In the genomic region with DNA sequence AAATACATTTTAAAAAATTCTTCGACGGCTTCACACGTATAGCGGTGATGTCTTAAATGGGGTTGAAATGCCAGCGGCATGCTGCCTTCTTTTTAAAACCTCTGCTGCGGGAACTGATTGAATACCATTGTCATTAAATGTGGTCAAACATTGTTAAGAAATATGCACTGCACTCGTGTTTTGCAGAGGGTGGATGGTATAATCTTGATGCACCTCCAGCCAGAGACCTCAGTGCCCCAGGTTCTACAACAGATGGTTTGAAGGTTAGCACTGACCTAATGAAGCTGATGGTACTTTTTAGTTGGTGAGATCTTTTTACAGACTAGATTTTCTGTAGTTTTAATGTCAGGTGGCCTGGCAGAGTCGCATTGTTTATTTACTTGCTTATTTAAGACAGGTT, we compare ENCODE assay signal across 8 mouse cellular contexts. TPM values are rescaled to one million over a fixed set of nuclear protein-coding genes. Genes with fewer than 3 reads are reported as not detected.
DNase-seq lines count a peak whose midpoint lies in the region; ATAC-seq and TF ChIP-seq lines count a peak whose summit lies in the region.

No protein-coding gene starts in this region.

- no peak for ATAC-seq in hindbrain, embryonic 14.5 days (ENCODE audit: low FRiP score)
- ATAC-seq in midbrain, embryonic 14.5 days (ENCODE audit: low FRiP score, low TSS enrichment): no peak
- ATAC-seq in activated CD4-positive, CD25-positive, alpha-beta regulatory T cell, adult 4 months: no peak
- no peak for ATAC-seq in inflammation-experienced regulatory T-cells, adult 6 months

- peak overlapping the region; percentile 61 for H3K27ac ChIP-seq in kidney, adult 2 months (ENCODE audit: insufficient read depth, low read depth, low read length)
- no peak overlapping the region for H3K27ac ChIP-seq in hindbrain, embryonic 14.5 days
- no peak overlapping the region for H3K27ac ChIP-seq in midbrain, embryonic 14.5 days (replicated peaks; ENCODE audit: low read depth, low read length)

- H3K4me3 ChIP-seq in kidney, adult 2 months (ENCODE audit: insufficient read depth, low read depth, low read length): peak overlapping the region; percentile 92
- peak overlapping the region; percentile 95 for H3K4me3 ChIP-seq in hindbrain, embryonic 14.5 days (replicated peaks; ENCODE audit: low read length)
- H3K4me3 ChIP-seq in midbrain, embryonic 14.5 days (replicated peaks; ENCODE audit: low read depth, low read length): peak overlapping the region; percentile 98

- H3K9ac ChIP-seq in hindbrain, embryonic 14.5 days: peak overlapping the region; percentile 99
- peak overlapping the region; percentile 99 for H3K9ac ChIP-seq in midbrain, embryonic 14.5 days (replicated peaks; ENCODE audit: low read length)

- no peak for TF ChIP-seq POLR2A in kidney, adult 2 months (IDR thresholded peaks at IDR 0.05; ENCODE audit: low read depth, low read length)

- under 1% methylated on average over 8 of the region's 8 CpGs for WGBS in kidney, adult 2 months
- WGBS in hindbrain, embryonic 14.5 days: under 1% methylated on average over 8 of the region's 8 CpGs
- WGBS in midbrain, embryonic 14.5 days: under 1% methylated on average over 8 of the region's 8 CpGs

- DNase-seq in kidney, adult 2 months: no peak
- DNase-seq in kidney, postnatal 36 days: no peak
- DNase-seq in c-Kit-positive CD71-positive TER-119-positive erythroid progenitor cells, embryonic 14.5 days (ENCODE audit: low spot score): peak; percentile 29
- DNase-seq in hindbrain, embryonic 14.5 days (ENCODE audit: low spot score): no peak
- DNase-seq in midbrain, embryonic 14.5 days: peak; percentile 17
- DNase-seq in gastrocnemius, postnatal 4 days (ENCODE audit: low spot score in 2 of 2): no peak

- TF ChIP-seq CTCF in kidney, adult 2 months (conservative IDR thresholded peaks at IDR 0.05; ENCODE audit: insufficient read depth, insufficient read length, low read depth, low read length): no peak

- H3K4me1 ChIP-seq in kidney, adult 2 months (ENCODE audit: control insufficient read depth, insufficient read depth, low read length): peaks cover 16% of the 10 kb centered on the region
- peaks cover 27% of the 10 kb centered on the region for H3K4me1 ChIP-seq in hindbrain, embryonic 14.5 days (replicated peaks; ENCODE audit: control insufficient read depth, insufficient read depth, low read length)
- H3K4me1 ChIP-seq in midbrain, embryonic 14.5 days (ENCODE audit: control insufficient read depth, insufficient read depth, low read length): peaks cover 31% of the 10 kb centered on the region

- peak overlapping the region; percentile 96 for H3K4me2 ChIP-seq in hindbrain, embryonic 14.5 days (replicated peaks)
- H3K4me2 ChIP-seq in midbrain, embryonic 14.5 days (ENCODE audit: low read length): peak overlapping the region; percentile 94

- H3K27me3 ChIP-seq in kidney, adult 2 months (replicated peaks; ENCODE audit: control insufficient read depth, insufficient read depth, low read length): no peaks in the 10 kb centered on the region
- H3K27me3 ChIP-seq in hindbrain, embryonic 14.5 days (ENCODE audit: control insufficient read depth, insufficient read depth, low read length): no peaks in the 10 kb centered on the region
- H3K27me3 ChIP-seq in midbrain, embryonic 14.5 days (ENCODE audit: control insufficient read depth, insufficient read depth, low read length): no peaks in the 10 kb centered on the region

- H3K36me3 ChIP-seq in kidney, adult 2 months (ENCODE audit: control insufficient read depth, insufficient read depth, low read length): no peaks in the 10 kb centered on the region
- H3K36me3 ChIP-seq in hindbrain, embryonic 14.5 days (replicated peaks; ENCODE audit: control insufficient read depth, insufficient read depth): no peaks in the 10 kb centered on the region
- H3K36me3 ChIP-seq in midbrain, embryonic 14.5 days (ENCODE audit: control insufficient read depth, insufficient read depth, low read length): no peaks in the 10 kb centered on the region

- no peaks in the 10 kb centered on the region for H3K9me3 ChIP-seq in hindbrain, embryonic 14.5 days (ENCODE audit: control insufficient read depth, low read length)
- H3K9me3 ChIP-seq in midbrain, embryonic 14.5 days (ENCODE audit: control insufficient read depth, low read length): no peaks in the 10 kb centered on the region

RNA-seq across cellular contexts. Expression of gene Msl2, which starts 1.8 kb away (rescaled TPM):
- 17.7 and 18.6 TPM in 2 replicates for polyA plus RNA-seq in kidney, adult 2 months (2012; rRNA removed)
- polyA plus RNA-seq in hindbrain, embryonic 14.5 days (2014; fragmentation: Nextera tagmentation; extraction: Ambion mirVana): 6.0 and 7.8 TPM in 2 replicates
- polyA plus RNA-seq in midbrain, embryonic 14.5 days (2014; fragmentation: Nextera tagmentation; extraction: Ambion mirVana): 7.2 and 12.5 TPM in 2 replicates
- polyA plus RNA-seq in activated CD4-positive, CD25-positive, alpha-beta regulatory T cell, adult 4 months (2017; shearing (Covaris generic)): 10 to 100 TPM; 11.6 to 12.2 TPM
- 10 to 100 TPM; 32.1 to 35.0 TPM for total RNA-seq in gastrocnemius, postnatal 4 days (2021)
- polyA plus RNA-seq in inflammation-experienced regulatory T-cells, adult 6 months (2017; shearing (Covaris generic)): 10 to 100 TPM; 10.5 to 12.3 (median 11.7) TPM

RNA-seq across cellular contexts. Expression of gene Pccb, which starts 41.0 kb away (rescaled TPM):
- 341 and 354 TPM in 2 replicates for polyA plus RNA-seq in kidney, adult 2 months (2012; rRNA removed)
- 24.2 and 24.9 TPM in 2 replicates for polyA plus RNA-seq in hindbrain, embryonic 14.5 days (2014; fragmentation: Nextera tagmentation; extraction: Ambion mirVana)
- 25.8 and 26.8 TPM in 2 replicates for polyA plus RNA-seq in midbrain, embryonic 14.5 days (2014; fragmentation: Nextera tagmentation; extraction: Ambion mirVana)
- polyA plus RNA-seq in activated CD4-positive, CD25-positive, alpha-beta regulatory T cell, adult 4 months (2017; shearing (Covaris generic)): 1 to 10 TPM; 5.6 to 7.8 TPM
- 10 to 100 TPM; 48.9 to 51.4 TPM for total RNA-seq in gastrocnemius, postnatal 4 days (2021)
- 1 to 10 TPM; 5.1 to 8.3 (median 8.1) TPM for polyA plus RNA-seq in inflammation-experienced regulatory T-cells, adult 6 months (2017; shearing (Covaris generic))

Comparison
In these comparisons a context has a peak if more than half of its experiments do, and no peak if none do; other contexts are left out.
1. DNase-seq: peak in c-Kit-positive CD71-positive TER-119-positive erythroid progenitor cells, embryonic 14.5 days (single experiment) and midbrain, embryonic 14.5 days (single experiment); none in kidney, adult 2 months (single experiment), kidney, postnatal 36 days (0 of 2), hindbrain, embryonic 14.5 days (single experiment) and gastrocnemius, postnatal 4 days (0 of 2).
2. RNA of gene Pccb, which starts 41.0 kb away (polyA plus RNA-seq): 341 to 354 TPM in kidney, adult 2 months; 25.8 to 26.8 TPM in midbrain, embryonic 14.5 days, 24.2 to 24.9 TPM in hindbrain, embryonic 14.5 days, 5.1 to 8.3 TPM in inflammation-experienced regulatory T-cells, adult 6 months and 5.6 to 7.8 TPM in activated CD4-positive, CD25-positive, alpha-beta regulatory T cell, adult 4 months; every median in the first group is over 10 times any median in the second.
3. Peak in every context shown above with its lines, with median percentiles within 50 percentile points of each other: H3K4me3 ChIP-seq.